In genomic region chr4:151634771-151635170, GRCm38 (mm10) we compare ENCODE assay signal across 14 mouse cellular contexts.
DNase-seq lines count a peak whose midpoint lies in the region; ATAC-seq and TF ChIP-seq lines count a peak whose summit lies in the region.
"Had no signal": no experiment of that assay in that cellular context is flagged by ENCODE, and none has a peak within 500 bp of the region (broad histone marks: within the 10 kb centered on the region; RNA-seq: fewer than 3 reads in every experiment).

No protein-coding gene starts in this region.

- no peak for TF ChIP-seq CTCF in gastrocnemius, adult 2 months (IDR thresholded peaks at IDR 0.05)
- TF ChIP-seq CTCF in Patski (IDR thresholded peaks at IDR 0.05): no peak

- DNase-seq in gastrocnemius, adult 2 months: peak; percentile 46
- DNase-seq in gastrocnemius, postnatal 10 days: no peak
- DNase-seq in 3T3-L1 (ENCODE audit: low read depth, low spot score) (peak; percentile 92), Patski (ENCODE audit: low read depth, low spot score) (peak; percentile 95)
- DNase-seq in urinary bladder, adult 2 months (ENCODE audit: low spot score): no peak
- no peak for DNase-seq in layer of hippocampus, adult 11-12 months (ENCODE audit: low spot score)
- DNase-seq: cerebellum, postnatal 36 days; kidney, adult 18-20 months; spleen, adult 18-20 months had no signal

- intact Hi-C loops in gastrocnemius, adult 2 months (cut with DNase I): no loop called here

- no peak overlapping the region for H3K27ac ChIP-seq in gastrocnemius, adult 2 months
- no peak overlapping the region; the same call in 1 of the 2 replicates for H3K27ac ChIP-seq in heart, embryonic 12.5 days (ENCODE audit: poor library complexity, severe bottlenecking)
- no peak overlapping the region for H3K27ac ChIP-seq in kidney, embryonic 16.5 days (ENCODE audit: low read length)
- H3K27ac ChIP-seq: limb, embryonic 15.5 days; lung, embryonic 15.5 days had no signal

- H3K36me3 ChIP-seq in heart, embryonic 12.5 days: no peaks in the 10 kb centered on the region
- H3K36me3 ChIP-seq in kidney, embryonic 16.5 days (ENCODE audit: insufficient read depth, low read length): no peaks in the 10 kb centered on the region
- H3K36me3 ChIP-seq: limb, embryonic 15.5 days; lung, embryonic 15.5 days had no signal

- H3K9me3 ChIP-seq in heart, embryonic 12.5 days (replicated peaks): no peaks in the 10 kb centered on the region
- H3K9me3 ChIP-seq in kidney, embryonic 16.5 days (ENCODE audit: low read length): no peaks in the 10 kb centered on the region
- H3K9me3 ChIP-seq: limb, embryonic 15.5 days; lung, embryonic 15.5 days had no signal

- peak; percentile 81 for ATAC-seq in Patski
- 0 out of 2 replicates have a peak, but pooled peaks have one; percentile 53 for ATAC-seq in heart, embryonic 12.5 days (ENCODE audit: insufficient number of reproducible peaks, low FRiP score)
- ATAC-seq in kidney, embryonic 16.5 days (ENCODE audit: low FRiP score, low TSS enrichment): no peak

- no peaks in the 10 kb centered on the region for H3K27me3 ChIP-seq in Patski
- peaks cover 11% of the 10 kb centered on the region; the same call in 1 of the 2 replicates for H3K27me3 ChIP-seq in heart, embryonic 12.5 days (replicated peaks)
- no peaks in the 10 kb centered on the region; the same call in 1 of the 2 replicates for H3K27me3 ChIP-seq in kidney, embryonic 16.5 days (ENCODE audit: insufficient read depth, low read length)
- H3K27me3 ChIP-seq: CH12.LX; lung, embryonic 15.5 days had no signal

- H3K4me1 ChIP-seq in heart, embryonic 12.5 days (replicated peaks): peaks cover 38% of the 10 kb centered on the region
- peaks cover 54% of the 10 kb centered on the region for H3K4me1 ChIP-seq in kidney, embryonic 16.5 days (ENCODE audit: insufficient read depth, low read length)

- WGBS in heart, embryonic 12.5 days: 19% methylated on average over 6 of the region's 6 CpGs
- 28% methylated on average over 6 of the region's 6 CpGs for WGBS in kidney, embryonic 16.5 days

- H3K4me3 ChIP-seq in gastrocnemius, adult 2 months: no peak overlapping the region
- H3K4me3 ChIP-seq in heart, embryonic 12.5 days: no peak overlapping the region
- no peak overlapping the region for H3K4me3 ChIP-seq in kidney, embryonic 16.5 days (ENCODE audit: low read length)
- H3K4me3 ChIP-seq: limb, embryonic 15.5 days; lung, embryonic 15.5 days had no signal

- no peak overlapping the region for H3K4me2 ChIP-seq in heart, embryonic 12.5 days
- H3K4me2 ChIP-seq in kidney, embryonic 16.5 days (replicated peaks; ENCODE audit: low read depth, low read length): no peak overlapping the region
- H3K4me2 ChIP-seq: limb, embryonic 15.5 days; lung, embryonic 15.5 days had no signal

- POLR2A ChIA-PET in Patski (lab: Charles Lee): no interaction called here

- H3K9ac ChIP-seq in heart, embryonic 12.5 days: no peak overlapping the region
- no peak overlapping the region for H3K9ac ChIP-seq in kidney, embryonic 16.5 days (replicated peaks; ENCODE audit: low read length)
- H3K9ac ChIP-seq: limb, embryonic 15.5 days; lung, embryonic 15.5 days had no signal

- in situ Hi-C loops in Patski (cut with MboI; ENCODE audit: low pct_unique_long_range_greater_than_20kb): loop anchor here (10.0 kb wide), 1 partner anchor 220 kb away; no protein-coding TSS in a partner anchor

- CTCF ChIA-PET in Patski (lab: Charles Lee): interaction anchor here (1.2 kb wide), 1 partner anchor 186 kb away, joined by 3 read pairs; no protein-coding TSS in a partner anchor

Comparison
In these comparisons a context has a peak if more than half of its experiments do, and no peak if none do; other contexts are left out.
1. DNase-seq: peak in gastrocnemius, adult 2 months (single experiment), 3T3-L1 (single experiment) and Patski (single experiment); none in gastrocnemius, postnatal 10 days (single experiment), urinary bladder, adult 2 months (single experiment) and layer of hippocampus, adult 11-12 months (single experiment).